Mouse (Mus musculus): ENCODE measurements around the gene Sema3c. TPM values are rescaled to one million over a fixed set of nuclear protein-coding genes. Genes with fewer than 3 reads are reported as not detected.

The Sema3c gene
- polyA plus RNA-seq (2012; rRNA removed; ENCODE audit: low replicate concordance) = 24.6 and 29.1 TPM in 2 replicates

GRCm38 (mm10) chr5:17573694-17574380, at the start of gene Sema3c:
TSS of gene Sema3c (plus strand) at chr5:17574281.

Other genes with a start within 250 kb of the Sema3c start
- not detected in 2 replicates for gene Speer4f2, start 201.1 kb upstream of the Sema3c start, polyA plus RNA-seq (2012; rRNA removed; ENCODE audit: low replicate concordance)
- not detected in 2 replicates for gene Speer4f1, start 98.2 kb upstream of the Sema3c start, polyA plus RNA-seq (2012; rRNA removed; ENCODE audit: low replicate concordance)

Measured in subcutaneous adipose tissue, adult 2 months (tissue).